Mouse (Mus musculus) MEL (cell line): ENCODE measurements at regions not wholly inside any gene's neighbourhood (a gene's known extent, or its start where the extent isn't known, plus 50 kb on each side); places are given as distances from the start of the nearest gene placed in this dataset.

Source experiments
- DNase-seq: peaks from one replicate; pipeline ENCODE4 v3.0.0; 2011; ENCODE audit warnings: low read depth, low spot score
- H3K27ac ChIP-seq: 2 replicates; pipeline ENCODE4 v1.5.1; 2012; ENCODE audit warnings: low read depth, mild to moderate bottlenecking, control low read depth, low read length, moderate library complexity; ENCODE audit not compliant: control insufficient read depth
- H3K27me3 ChIP-seq, 2 experiments: fragments of 150-350 bp in 1 of 2; sonication (generic) in 1 of 2; 2 replicates each; pipeline ENCODE4 v1.6.1; 2012; ENCODE audit warnings: low read length in 2 of 2, mild to moderate bottlenecking in 2 of 2, improper control_type of control experiment in 1 of 2, moderate library complexity in 1 of 2; ENCODE audit not compliant: insufficient read depth in 2 of 2, control insufficient read depth in 1 of 2
- H3K36me3 ChIP-seq, 2 experiments: 2 replicates each; pipeline ENCODE4 v1.6.1; 2012 to 2014; ENCODE audit warnings: low read length in 2 of 2, improper control_type of control experiment in 1 of 2, inconsistent platforms in 1 of 2, mild to moderate bottlenecking in 1 of 2; ENCODE audit not compliant: insufficient read depth in 2 of 2, control insufficient read depth in 1 of 2
- H3K4me1 ChIP-seq, 2 experiments: fragments of 150-350 bp in 1 of 2; sonication (generic) in 1 of 2; 2 replicates each; pipeline ENCODE4 v1.6.1; 2012; ENCODE audit warnings: low read length in 2 of 2, improper control_type of control experiment in 1 of 2, mild to moderate bottlenecking in 1 of 2; ENCODE audit not compliant: insufficient read depth in 2 of 2, control insufficient read depth in 1 of 2
- H3K4me3 ChIP-seq, 2 experiments: fragments of 150-350 bp in 1 of 2; sonication (generic) in 1 of 2; 2 replicates each; pipeline ENCODE4 v1.5.1; 2012; ENCODE audit warnings: low read depth in 2 of 2, low read length in 2 of 2, mild to moderate bottlenecking in 2 of 2, moderate library complexity in 2 of 2, control low read depth in 1 of 2, improper control_type of control experiment in 1 of 2; ENCODE audit not compliant: control insufficient read depth in 1 of 2, insufficient read depth in 1 of 2
- H3K79me2 ChIP-seq: 2 replicates; pipeline ENCODE4 v1.6.1; 2012; ENCODE audit warnings: mild to moderate bottlenecking, low read length, moderate library complexity; ENCODE audit not compliant: control insufficient read depth, poor library complexity, insufficient read depth
- H3K9ac ChIP-seq: 2 replicates; pipeline ENCODE4 v1.6.1; 2012; ENCODE audit warnings: low read depth, mild to moderate bottlenecking, control low read depth, low read length, moderate library complexity; ENCODE audit not compliant: control insufficient read depth, poor library complexity, severe bottlenecking
- H3K9me3 ChIP-seq: fragments of 150-350 bp; sonication (generic); replicated peaks from 2 replicates; pipeline ENCODE4 v1.6.1; 2012; ENCODE audit warnings: mild to moderate bottlenecking, low read length, improper control_type of control experiment, moderate library complexity; ENCODE audit not compliant: insufficient read depth
- BHLHE40 ChIP-seq: IDR thresholded peaks from 2 replicates; pipeline ENCODE4 v1.6.1; 2012; ENCODE audit warnings: low read depth, mild to moderate bottlenecking, inconsistent platforms, low read length, improper control_type of control experiment, borderline replicate concordance
- CHD1 ChIP-seq: IDR thresholded peaks from 2 replicates; pipeline ENCODE4 v1.6.1; 2012; ENCODE audit warnings: low read depth, mild to moderate bottlenecking, inconsistent platforms, low read length, improper control_type of control experiment
- CHD2 ChIP-seq: IDR thresholded peaks from 2 replicates; pipeline ENCODE4 v1.6.1; 2011; ENCODE audit warnings: low read length, improper control_type of control experiment
- E2F4 ChIP-seq: IDR thresholded peaks from 2 replicates; pipeline ENCODE4 v1.6.1; 2011; ENCODE audit warnings: low read depth, low read length, improper control_type of control experiment, borderline replicate concordance
- ELF1 ChIP-seq: IDR thresholded peaks from 2 replicates; pipeline ENCODE4 v1.6.1; 2014; ENCODE audit warnings: low read depth, mild to moderate bottlenecking, inconsistent platforms, low read length, improper control_type of control experiment, moderate library complexity
- GABPA ChIP-seq: IDR thresholded peaks from 2 replicates; pipeline ENCODE4 v1.6.1; 2012; ENCODE audit warnings: low read depth, mild to moderate bottlenecking, inconsistent platforms, low read length, improper control_type of control experiment, moderate library complexity
- GATA1 ChIP-seq: IDR thresholded peaks from 2 replicates; pipeline ENCODE4 v1.6.1; 2011; ENCODE audit warnings: low read depth, low read length, improper control_type of control experiment
- KAT2A ChIP-seq: conservative IDR thresholded peaks from 2 replicates; pipeline ENCODE4 v1.6.1; 2012; ENCODE audit warnings: low read depth, low read length, improper control_type of control experiment, inconsistent platforms
- MAFK ChIP-seq: IDR thresholded peaks from 2 replicates; pipeline ENCODE4 v1.6.1; 2011; ENCODE audit warnings: low read depth, mild to moderate bottlenecking, low read length, improper control_type of control experiment, borderline replicate concordance
- MEF2A ChIP-seq: IDR thresholded peaks from 2 replicates; pipeline ENCODE4 v1.6.1; 2014; ENCODE audit warnings: low read depth, mild to moderate bottlenecking, inconsistent platforms, low read length, improper control_type of control experiment; ENCODE audit not compliant: poor library complexity, insufficient replicate concordance, severe bottlenecking; ENCODE audit errors: extremely low read depth
- MYB ChIP-seq: IDR thresholded peaks from 2 replicates; pipeline ENCODE4 v1.6.1; 2011; ENCODE audit warnings: mild to moderate bottlenecking, low read depth, low read length, improper control_type of control experiment
- NELFE ChIP-seq: IDR thresholded peaks from 2 replicates; pipeline ENCODE4 v1.6.1; 2011; ENCODE audit warnings: low read depth, low read length, improper control_type of control experiment
- NRF1 ChIP-seq: IDR thresholded peaks from 2 replicates; pipeline ENCODE4 v1.6.1; 2014; ENCODE audit warnings: low read depth, mild to moderate bottlenecking, inconsistent platforms, low read length, improper control_type of control experiment, moderate library complexity; ENCODE audit not compliant: poor library complexity, insufficient read depth, severe bottlenecking
- POLR2A ChIP-seq, 2 experiments: IDR thresholded peaks; 2 replicates each; pipeline ENCODE4 v1.6.1; 2011 to 2012; ENCODE audit warnings: low read length in 2 of 2, mild to moderate bottlenecking in 2 of 2, control low read depth in 1 of 2, improper control_type of control experiment in 1 of 2, low read depth in 1 of 2, moderate library complexity in 1 of 2; ENCODE audit not compliant: control insufficient read depth in 1 of 2, insufficient read depth in 1 of 2, poor library complexity in 1 of 2
- POLR2AphosphoS5 ChIP-seq: IDR thresholded peaks from 2 replicates; pipeline ENCODE4 v1.6.1; 2012; ENCODE audit warnings: low read depth, borderline replicate concordance, mild to moderate bottlenecking, inconsistent platforms, low read length, moderate library complexity, mixed read lengths
- RCOR1 ChIP-seq: IDR thresholded peaks from 2 replicates; pipeline ENCODE4 v1.6.1; 2012; ENCODE audit warnings: low read depth, mild to moderate bottlenecking, inconsistent platforms, low read length, improper control_type of control experiment
- TAL1 ChIP-seq: IDR thresholded peaks from 2 replicates; pipeline ENCODE4 v1.6.1; 2012; ENCODE audit warnings: mild to moderate bottlenecking, inconsistent platforms, low read length, moderate library complexity, mixed read lengths
- TBP ChIP-seq: IDR thresholded peaks from 2 replicates; pipeline ENCODE4 v1.8.0; 2011; ENCODE audit warnings: low read depth, low read length, improper control_type of control experiment
- TCF12 ChIP-seq: IDR thresholded peaks from 2 replicates; pipeline ENCODE4 v1.6.1; 2014; ENCODE audit warnings: low read depth, mild to moderate bottlenecking, inconsistent platforms, low read length, improper control_type of control experiment, moderate library complexity
- UBTF ChIP-seq: IDR thresholded peaks from 2 replicates; pipeline ENCODE4 v1.6.1; 2012; ENCODE audit warnings: low read depth, mild to moderate bottlenecking, inconsistent platforms, low read length, improper control_type of control experiment, moderate library complexity, borderline replicate concordance; ENCODE audit not compliant: insufficient read depth
- USF2 ChIP-seq, 2 experiments: IDR thresholded peaks; 2 replicates each; pipeline ENCODE4 v1.6.1; 2011 to 2012; ENCODE audit warnings: improper control_type of control experiment in 2 of 2, low read length in 2 of 2, borderline replicate concordance in 1 of 2, inconsistent platforms in 1 of 2, low read depth in 1 of 2, mild to moderate bottlenecking in 1 of 2; ENCODE audit not compliant: insufficient read depth in 1 of 2

- H3K9me3 ChIP-seq: no peaks in the 10 kb centered on the region
- no peak for DNase-seq
Observed at GRCm38 (mm10) chr13:85720314-85720713, 326.4 kb downstream of the Cox7c start.

GRCm38 (mm10) chr13:85715883-85716498 is 330.7 kb downstream of the Cox7c start:
- TF ChIP-seq TAL1 (no peak), NRF1 (no peak), RCOR1 (no peak), UBTF (no peak), POLR2A (IDR thresholded peaks at IDR 0.05; ENCODE audit: control insufficient read depth in 1 of 2, insufficient read depth in 1 of 2, low read depth in 1 of 2, low read length in 2 of 2, poor library complexity in 1 of 2) (no peak), TCF12 (no peak), USF2 (IDR thresholded peaks at IDR 0.05; ENCODE audit: borderline replicate concordance in 1 of 2, insufficient read depth in 1 of 2, low read depth in 1 of 2, low read length in 2 of 2) (no peak), MAFK (no peak), MYB (no peak), BHLHE40 (no peak), CHD2 (no peak), ELF1 (no peak), MEF2A (no peak), POLR2AphosphoS5 (no peak), KAT2A (no peak)
- Histone ChIP-seq H3K4me3 (no peak overlapping the region), H3K36me3 (no peaks in the 10 kb centered on the region)

More at GRCm38 (mm10) chr13:85720314-85720713, 326.4 kb downstream of the Cox7c start:
- Histone ChIP-seq H3K4me1 (no peaks in the 10 kb centered on the region), H3K36me3 (no peaks in the 10 kb centered on the region), H3K9ac (no peak overlapping the region), H3K27ac (no peak overlapping the region), H3K27me3 (no peaks in the 10 kb centered on the region), H3K79me2 (no peaks in the 10 kb centered on the region), H3K4me3 (no peak overlapping the region)
- TF ChIP-seq POLR2A (IDR thresholded peaks at IDR 0.05; ENCODE audit: control insufficient read depth in 1 of 2, insufficient read depth in 1 of 2, low read depth in 1 of 2, low read length in 2 of 2, poor library complexity in 1 of 2) (no peak), MYB (no peak), TBP (no peak), CHD1 (no peak), E2F4 (no peak), NELFE (no peak), BHLHE40 (no peak), RCOR1 (no peak), CHD2 (no peak), NRF1 (no peak), GATA1 (no peak), GABPA (no peak)

More at GRCm38 (mm10) chr13:85715883-85716498, 330.7 kb downstream of the Cox7c start:
- Histone ChIP-seq H3K79me2 (no peaks in the 10 kb centered on the region), H3K27me3 (no peaks in the 10 kb centered on the region), H3K9ac (no peak overlapping the region), H3K9me3 (no peaks in the 10 kb centered on the region), H3K27ac (no peak overlapping the region), H3K4me1 (no peaks in the 10 kb centered on the region)
- no peak for DNase-seq
